Mouse (Mus musculus): ENCODE data around the gene Ccnj.

The Ccnj gene

DNA sequence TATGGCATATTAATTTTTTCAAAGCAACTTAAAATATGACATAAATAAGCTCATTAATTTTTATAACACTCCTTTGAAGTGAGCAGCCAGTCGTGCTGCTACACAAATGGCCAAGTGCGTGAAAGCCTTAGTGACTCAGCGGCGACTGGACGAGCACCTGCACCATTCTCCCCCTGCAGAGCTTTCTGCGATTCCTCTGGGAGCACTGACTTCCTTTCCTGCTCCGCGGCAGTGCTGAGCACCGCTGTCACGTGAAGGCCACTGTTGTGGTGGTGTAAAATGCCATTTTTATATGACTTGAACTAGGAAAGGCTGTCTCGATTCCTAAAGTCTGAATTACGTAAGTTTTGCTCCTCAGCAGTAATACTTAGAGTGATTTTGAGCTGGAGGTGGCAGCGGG is 10.5 kb downstream of the Ccnj start:
- DNase-seq (ENCODE audit: low spot score in 2 of 2) = no peak

DNA sequence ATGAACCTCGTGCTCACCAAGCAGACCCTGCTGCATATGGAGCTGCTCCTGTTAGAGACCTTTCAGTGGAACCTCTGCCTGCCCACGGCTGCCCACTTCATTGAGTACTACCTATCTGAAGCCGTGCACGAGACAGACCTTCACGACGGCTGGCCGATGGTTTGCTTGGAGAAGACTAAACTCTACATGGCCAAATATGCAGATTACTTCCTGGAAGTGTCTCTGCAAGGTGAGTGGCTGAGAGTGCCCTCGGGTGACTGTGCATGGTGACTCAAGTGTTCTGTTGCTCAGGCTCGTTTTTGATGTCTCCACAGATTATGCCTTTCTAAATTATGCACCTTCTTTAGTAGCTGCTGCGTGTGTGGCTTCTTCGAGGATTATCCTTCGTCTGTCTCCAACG is 13.7 kb downstream of the Ccnj start:
- DNase-seq (ENCODE audit: low spot score in 2 of 2) = no peak

DNA sequence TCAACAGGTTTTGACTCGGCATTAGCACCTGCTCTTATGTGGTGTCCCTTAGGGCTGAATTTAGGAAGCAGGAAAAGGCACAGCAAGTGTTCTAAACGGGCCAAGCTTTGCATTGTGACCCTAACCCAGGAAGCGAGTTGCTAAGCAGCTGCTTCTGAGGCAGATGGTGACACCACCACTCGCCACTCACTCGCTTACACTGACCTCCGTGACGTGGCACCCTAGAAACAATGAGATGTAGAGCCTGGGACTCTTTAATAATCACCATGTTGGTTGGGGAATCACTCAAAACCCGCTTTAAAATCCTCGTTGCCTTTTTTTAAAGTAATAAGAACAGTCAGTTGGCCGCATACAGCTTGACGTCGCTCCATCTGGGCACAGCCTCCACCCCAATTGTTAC is 18.3 kb downstream of the Ccnj start:
- no peak for DNase-seq (ENCODE audit: low spot score in 2 of 2)

DNA sequence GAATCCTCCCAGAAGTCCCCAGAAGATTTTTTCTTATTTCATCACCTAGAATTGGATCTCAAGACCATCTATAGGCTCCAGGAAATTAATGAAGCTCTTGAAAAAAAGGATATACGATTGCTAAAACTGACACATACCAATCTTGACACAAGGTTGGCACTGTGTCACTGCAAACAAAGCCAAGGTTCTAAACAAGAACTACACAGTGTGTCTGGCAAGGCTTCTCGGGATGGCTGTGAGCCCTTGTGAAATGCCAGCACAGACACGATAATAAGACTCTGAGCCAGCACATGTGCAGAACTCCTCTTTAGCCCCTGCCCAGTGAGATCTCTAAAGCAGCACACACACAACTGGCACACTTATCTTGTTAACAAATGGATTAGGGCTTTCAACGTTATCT is 28.5 kb downstream of the Ccnj start:
- DNase-seq (ENCODE audit: low spot score in 2 of 2) = no peak

DNA sequence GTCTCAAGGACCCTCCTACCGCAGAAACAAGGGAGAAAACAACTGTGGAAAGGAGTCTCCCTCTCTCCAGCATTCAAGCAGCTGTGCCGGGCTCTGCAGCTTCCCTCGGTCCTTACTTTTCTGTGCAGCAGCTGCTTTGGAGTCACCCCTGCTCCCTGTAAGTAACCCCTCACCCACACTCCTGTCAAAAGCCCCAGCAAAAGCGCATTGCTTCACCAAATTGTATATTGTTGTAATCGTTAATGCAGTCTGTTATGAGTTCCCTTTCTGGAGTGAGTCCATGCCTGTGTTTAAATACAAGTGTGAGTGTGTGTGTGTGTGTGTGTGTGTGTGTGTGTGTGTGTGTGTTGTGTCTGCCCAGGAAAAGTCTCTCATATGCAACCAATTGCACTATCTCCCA is 37.2 kb downstream of the Ccnj start:
- no peak for DNase-seq (ENCODE audit: low spot score in 2 of 2)

DNA sequence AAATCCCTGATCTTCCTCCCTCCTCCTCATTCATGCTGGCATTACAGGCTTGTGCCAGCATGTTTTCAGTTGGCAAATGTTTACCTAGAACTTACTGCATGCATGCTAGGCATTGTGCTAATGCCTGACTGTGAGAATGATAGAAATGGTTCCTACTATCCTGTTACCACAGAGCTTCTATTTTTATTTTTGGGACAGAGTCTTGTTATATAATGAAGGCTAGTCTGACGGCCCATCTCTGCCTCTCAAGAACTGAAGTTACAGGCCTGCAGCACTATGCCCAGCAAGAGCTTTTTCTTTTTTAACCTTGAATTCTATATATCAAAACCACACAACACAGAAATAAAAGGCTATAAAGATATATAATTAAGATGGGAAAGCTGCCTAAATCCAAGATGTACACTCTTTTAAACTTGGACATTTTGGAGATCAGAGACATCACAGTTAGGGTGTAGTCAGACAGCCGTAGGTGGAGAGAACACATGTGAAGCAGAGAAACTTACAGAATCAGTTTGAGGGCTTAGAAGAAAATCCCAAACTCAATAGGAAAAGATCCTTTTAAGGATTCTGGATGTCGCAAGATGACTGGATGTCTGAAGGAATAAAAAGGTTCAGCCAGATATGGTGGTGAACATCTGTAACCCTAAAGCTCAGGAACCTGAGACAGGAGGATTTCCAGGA is 38.5 kb downstream of the Ccnj start:
- DNase-seq (ENCODE audit: low spot score in 2 of 2) = no peak

DNA sequence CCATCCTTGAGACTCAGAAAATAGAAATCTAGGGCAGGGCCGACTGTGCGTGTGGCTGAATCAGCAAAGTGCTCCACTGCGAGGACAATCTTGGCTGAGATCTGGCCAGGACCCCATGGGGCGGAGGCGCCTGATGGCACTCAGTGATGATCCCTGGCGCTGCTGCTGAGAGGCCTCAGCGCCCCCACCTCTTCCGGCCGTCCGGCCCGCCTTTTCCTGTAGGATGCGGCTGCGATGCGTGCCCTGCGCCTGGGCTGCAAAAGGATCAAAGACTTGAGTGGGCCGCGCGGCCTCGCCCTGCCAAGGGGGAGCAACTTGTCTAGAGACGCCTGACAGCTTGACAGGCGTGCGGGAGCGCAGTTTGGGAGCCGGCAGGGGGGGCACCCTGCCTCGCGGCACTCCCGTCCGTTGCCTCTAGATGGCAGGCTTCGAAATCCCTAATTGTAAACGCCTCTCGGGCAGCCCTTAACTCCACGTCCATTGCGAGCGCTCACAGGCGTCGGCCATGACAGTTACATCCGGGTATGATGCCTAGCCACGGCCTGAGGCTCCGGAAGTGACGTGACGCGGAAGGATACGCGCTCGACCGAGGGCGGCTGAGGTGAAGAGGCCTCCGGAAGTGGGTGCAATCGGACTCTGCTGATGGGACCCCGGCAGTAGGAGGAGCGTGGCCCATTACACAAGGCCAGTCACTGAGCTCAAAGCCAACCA is 42.0 kb downstream of the Ccnj start:
- peak; percentile 82 to 86 for DNase-seq (ENCODE audit: low spot score in 2 of 2)

DNA sequence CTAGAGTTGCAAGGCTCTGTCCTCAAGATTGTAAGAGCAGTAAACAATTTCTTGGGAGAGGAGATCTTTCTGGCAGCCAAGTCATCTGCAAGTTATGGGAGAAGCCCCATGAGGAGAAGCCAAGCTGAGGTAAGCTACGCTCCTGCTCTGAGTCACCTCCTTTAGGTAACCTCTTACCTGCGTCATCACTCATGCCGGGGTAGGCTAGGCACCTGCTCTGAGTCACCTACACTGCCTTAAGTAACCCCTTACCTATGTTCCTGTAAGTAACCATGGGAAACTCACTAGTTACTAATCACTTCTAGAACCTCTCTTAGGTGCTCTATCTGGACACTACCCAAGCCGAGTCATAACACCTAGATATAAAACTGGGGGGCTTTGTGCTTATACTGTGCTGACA is 50.6 kb downstream of the Ccnj start:
- no peak for DNase-seq (ENCODE audit: low spot score in 2 of 2)

DNA sequence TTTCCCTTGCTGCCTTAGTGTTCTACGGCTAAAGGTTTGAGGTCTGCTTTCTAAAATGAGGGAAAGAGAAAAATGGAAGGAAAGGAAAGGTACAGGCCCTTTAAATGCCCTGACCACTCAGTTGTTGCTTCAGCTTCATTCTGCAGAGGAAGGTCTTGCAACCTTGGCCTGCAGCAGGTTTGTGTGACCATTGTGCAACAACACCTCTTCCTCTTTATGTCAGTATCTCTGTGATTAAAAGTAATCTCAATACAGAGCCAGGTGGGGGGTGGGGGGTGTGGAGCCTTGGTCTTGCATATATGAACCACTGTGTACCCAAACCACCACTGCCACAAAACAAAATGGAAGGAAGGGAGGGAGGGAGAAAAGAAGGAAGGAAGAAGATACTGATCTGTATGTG is 57.8 kb downstream of the Ccnj start:
- DNase-seq (ENCODE audit: low spot score in 2 of 2) = no peak

DNA sequence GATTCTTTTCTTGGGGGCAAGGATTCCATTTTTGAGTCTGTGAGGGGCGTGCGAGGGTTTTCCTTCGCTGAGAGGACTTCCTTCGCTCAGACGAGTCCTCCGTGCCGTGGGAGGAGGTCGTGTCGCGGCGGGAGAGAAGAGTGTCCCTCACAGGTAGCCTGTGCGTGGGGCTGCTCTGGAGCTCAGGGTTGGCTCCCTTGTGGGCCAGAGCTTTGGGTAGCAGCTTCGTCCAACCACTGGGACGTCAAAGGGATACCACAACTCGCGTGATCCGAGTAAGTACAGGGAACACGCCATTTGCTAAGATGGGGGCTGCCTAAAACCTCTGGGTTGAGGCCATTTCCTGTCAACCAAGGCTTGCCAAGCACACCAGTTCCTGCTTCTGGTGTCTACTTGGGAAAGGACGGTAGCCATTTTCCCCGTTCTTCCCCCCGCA is 63.0 kb downstream of the Ccnj start:
- DNase-seq (ENCODE audit: low spot score in 2 of 2) = no peak

DNA sequence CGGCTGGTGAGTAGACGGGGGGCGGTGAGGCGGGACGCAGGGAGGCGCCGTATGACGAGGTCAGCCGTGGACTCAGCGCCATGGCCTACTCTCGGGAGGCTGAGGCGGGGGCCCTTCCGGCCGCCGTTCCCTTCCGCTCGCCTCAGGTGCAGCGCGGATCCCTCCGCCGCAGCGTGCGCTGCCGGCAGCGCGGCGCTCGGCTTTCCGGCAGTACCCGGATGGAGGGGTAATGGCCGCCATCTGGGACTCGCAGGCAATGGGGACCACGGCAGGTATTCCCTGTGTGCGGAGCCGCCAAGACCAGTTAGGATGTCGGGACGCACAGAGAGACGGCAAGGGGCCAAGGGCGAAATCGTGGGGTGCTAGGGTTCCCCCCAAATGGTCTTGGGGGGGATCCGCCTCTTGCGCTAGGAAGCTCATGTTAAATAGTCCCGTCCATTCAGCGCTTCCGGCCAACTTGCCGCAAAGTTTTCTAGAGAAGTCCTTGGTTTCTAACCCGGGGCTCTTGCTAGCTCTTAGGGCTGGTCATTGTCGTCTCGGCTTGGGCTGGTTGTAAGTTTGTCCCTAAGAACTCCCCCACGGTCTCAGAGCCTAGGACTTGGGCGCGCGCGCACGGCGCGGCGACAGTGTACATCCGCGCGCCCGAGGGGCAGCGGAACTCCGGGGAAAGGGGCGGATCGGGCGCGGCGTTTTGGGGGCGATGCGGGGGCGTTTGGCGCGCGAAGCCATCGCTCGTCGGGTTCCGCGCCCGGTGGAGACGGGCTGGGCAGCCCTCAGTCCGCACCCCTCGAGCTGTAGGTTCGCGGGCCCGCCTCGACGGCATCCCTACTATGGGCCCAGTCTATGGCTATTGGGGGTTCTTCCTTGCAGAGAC is 63.7 kb downstream of the Ccnj start, which contains the start of gene Zfp518a:
Zfp518a (plus strand) TSS at position 187 of the 874 bp plus-strand sequence.
- DNase-seq (ENCODE audit: low spot score in 2 of 2) = peak; percentile 80 to 87

DNA sequence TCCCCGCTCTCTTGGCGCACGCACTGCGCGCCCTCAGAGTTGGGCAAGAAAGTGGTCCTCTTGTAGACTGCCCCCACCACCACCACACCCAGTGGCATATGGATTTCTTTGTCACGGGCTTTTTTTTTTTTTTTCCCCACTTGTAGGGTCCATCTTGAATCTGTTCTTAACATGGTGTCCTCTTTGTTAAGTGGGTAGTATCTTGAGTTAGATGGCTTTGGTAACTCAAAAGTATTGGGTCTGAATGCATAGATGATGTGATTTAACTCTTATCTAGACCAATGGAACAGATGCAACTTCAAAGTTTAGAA is 64.3 kb downstream of the Ccnj start:
- no peak for DNase-seq (ENCODE audit: low spot score in 2 of 2)

Measured in right cerebral cortex, adult 2 months (tissue).